Mouse (Mus musculus) urinary bladder, postnatal 25 days (tissue): ENCODE results near the gene Tmem91.

ENCODE experiments used
- DNase-seq: peaks from one replicate; pipeline ENCODE4 v3.0.0; 2022; ENCODE audit warnings: low spot score

Tmem91 gene

DNA sequence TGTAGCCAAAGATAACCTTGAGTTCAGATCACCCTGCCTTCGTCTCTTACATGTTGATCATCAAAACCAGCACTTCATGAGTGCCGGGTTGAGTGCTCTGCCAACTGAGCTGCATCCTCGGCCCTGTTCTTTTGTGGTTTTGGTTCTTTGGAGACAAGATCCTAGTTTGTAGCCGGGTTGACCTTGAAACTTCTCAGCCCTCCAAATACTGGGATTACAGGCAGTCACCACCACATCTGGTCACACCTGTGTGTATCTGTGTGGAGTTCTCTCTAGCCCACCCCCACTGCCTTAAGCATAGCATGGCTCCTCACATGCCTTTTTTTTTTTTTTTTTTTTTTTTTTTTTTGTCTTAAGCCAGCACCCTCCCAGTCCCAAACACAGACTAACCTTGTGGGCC lies 4.9 kb downstream of the Tmem91 start:
- DNase-seq: no peak

DNA sequence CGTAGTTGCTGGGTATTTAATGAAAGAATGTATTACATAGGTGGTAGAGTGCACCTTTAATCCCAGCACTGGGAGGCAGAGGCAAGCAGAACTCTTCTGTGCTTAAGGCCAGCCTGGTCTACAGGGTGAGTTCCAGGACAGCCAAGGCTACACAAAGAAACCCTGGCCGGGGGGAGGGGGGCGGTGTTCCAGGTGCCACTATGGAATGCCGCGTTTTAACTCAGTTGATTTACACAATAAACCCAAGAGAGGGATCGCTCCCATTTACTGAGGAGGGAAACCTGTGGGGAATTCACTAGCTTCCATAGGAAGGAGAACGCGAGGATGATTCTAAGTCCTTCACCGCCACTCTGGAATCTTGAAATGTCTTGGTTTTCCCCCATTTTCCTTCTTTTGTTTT lies 5.3 kb downstream of the Tmem91 start:
- DNase-seq: no peak

DNA sequence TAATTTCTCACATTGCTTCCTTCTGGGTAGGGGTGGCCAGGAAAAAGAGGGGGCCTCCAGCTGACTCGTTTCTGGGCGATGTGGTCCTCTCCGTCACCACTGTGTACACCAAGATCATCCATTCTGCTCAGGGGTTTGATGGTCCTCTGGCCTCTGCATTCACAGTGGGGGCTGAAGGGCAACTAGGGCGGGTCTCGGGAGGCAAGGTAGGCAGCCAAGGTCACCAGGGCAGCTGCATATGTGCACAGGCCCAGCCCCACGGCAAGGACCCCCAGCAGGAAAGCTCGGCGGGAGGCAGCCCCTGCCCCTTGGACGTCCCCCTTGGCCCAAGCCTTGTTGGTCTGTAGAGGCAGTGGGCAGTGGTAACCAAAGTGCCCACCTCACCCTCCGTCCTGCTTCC lies 5.8 kb downstream of the Tmem91 start:
- DNase-seq: no peak

GRCm38 (mm10) chr7:25666381-25666780 lies 8.6 kb downstream of the Tmem91 start:
- no peak for DNase-seq

GRCm38 (mm10) chr7:25658657-25659472 lies 16.1 kb downstream of the Tmem91 start, which contains the start of the genes Bckdha and Exosc5:
Bckdha (minus strand) TSS chr7:25658981.
Exosc5 (plus strand) TSS chr7:25659164.
- peak; percentile 97 for DNase-seq

DNA sequence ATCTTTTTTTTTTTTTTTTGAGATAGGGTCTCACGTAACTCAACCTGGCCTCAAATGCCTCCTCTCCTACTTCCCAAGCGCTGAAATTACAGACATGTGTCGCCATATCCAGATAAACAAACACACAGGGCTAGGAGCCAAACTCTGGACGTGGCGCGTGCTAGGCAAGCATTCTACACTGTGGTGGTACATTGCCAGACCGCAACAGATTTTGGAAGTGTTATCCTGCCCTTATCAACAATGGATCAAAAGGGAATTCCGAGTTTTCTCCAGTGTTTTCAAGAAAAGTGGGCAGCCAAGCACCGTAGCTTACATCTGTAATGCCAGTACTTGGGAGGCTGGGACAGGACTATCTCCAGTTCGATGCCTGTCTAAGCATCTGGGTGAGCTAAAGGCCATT lies 17.2 kb downstream of the Tmem91 start:
- DNase-seq: no peak

DNA sequence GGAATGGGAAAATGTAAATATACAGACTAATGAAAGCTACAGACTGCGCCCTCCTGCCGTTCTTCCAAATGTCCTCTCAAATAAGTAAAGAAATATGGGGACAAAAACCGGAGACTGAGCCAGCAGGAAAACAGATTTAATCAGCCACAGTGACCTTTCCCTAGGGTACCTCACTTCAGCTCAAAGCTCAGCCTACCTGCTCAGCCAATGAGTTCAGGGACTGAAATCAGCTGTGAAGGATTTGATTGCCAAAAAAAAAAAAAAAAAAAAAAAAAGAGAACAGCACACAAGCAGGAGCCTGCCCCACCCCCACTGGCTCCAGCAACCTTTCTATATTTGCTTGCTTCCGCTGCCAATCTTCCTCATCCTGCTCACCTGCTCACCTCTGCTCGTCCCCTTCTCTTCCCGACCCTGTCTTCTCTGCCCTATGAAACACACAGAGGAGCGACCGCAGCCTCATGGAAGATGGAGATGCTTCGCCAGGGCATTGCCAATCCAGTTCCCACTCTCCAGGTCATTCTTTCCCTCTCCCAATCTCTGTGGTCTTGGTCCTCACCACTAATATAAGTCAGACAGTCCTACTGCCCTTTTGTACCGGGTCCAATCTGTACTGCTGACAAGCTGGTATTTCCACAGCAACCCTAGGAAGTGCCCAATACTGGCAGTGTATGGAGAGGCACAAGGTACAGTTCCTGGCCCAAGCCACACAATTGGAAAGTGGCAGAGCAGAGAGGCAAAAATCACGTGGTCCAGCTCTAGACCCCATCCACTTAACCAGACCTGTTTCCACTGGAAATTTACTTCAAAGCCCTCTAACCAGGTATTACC lies 19.2 kb downstream of the Tmem91 start:
- DNase-seq: no peak

DNA sequence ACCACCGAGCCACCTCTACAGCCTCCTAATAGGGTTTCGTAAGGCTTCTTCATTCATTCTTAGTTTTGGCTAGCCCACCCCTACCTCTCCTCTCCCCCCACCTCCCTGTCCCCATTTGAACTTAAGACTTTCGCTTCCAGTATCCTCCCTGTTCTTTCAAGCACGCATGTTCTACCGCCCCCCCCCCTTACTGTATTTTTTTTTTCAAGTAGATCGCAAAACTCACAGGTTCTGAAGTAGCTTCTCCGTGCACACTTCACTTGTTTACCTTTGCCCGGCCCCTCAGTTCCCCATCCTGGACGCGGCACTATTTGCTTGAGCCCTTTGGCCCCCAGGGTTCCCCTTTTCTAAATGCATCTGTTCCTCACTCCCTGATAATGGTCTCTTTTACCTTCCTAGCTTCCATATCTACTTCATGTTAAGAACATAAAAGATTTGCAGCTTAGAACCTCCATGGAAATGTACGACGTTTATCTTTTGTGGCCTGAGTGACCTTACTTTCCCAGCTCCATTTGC lies 22.7 kb downstream of the Tmem91 start:
- DNase-seq: no peak

DNA sequence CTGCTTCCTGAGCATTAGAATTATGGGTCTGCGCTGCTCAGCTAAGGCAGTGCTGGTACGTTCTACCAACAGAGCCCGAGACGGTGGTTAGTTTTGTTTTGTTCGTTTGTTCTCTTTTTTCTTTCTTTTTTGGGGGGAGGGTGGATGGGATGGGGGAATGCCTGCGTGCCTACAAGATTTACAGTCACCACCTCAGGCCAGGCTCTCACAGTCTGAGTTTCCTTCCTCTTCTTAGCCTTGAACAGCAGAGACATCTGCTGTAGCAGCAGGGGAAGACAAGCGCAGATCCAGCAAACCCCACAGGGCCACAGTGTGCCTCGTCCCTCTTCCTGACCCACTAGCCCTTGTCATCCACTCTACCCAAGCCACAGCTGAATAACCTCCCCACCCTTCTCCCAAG lies 23.7 kb downstream of the Tmem91 start:
- no peak for DNase-seq

GRCm38 (mm10) chr7:25649839-25650238 lies 25.1 kb downstream of the Tmem91 start:
- no peak for DNase-seq

GRCm38 (mm10) chr7:25647574-25648123 lies 27.3 kb downstream of the Tmem91 start:
- no peak for DNase-seq

- peak; percentile 23 for DNase-seq
Measured at GRCm38 (mm10) chr7:25645074-25645473, 29.9 kb downstream of the Tmem91 start.

GRCm38 (mm10) chr7:25644631-25645030 lies 30.3 kb downstream of the Tmem91 start:
- no peak for DNase-seq

DNA sequence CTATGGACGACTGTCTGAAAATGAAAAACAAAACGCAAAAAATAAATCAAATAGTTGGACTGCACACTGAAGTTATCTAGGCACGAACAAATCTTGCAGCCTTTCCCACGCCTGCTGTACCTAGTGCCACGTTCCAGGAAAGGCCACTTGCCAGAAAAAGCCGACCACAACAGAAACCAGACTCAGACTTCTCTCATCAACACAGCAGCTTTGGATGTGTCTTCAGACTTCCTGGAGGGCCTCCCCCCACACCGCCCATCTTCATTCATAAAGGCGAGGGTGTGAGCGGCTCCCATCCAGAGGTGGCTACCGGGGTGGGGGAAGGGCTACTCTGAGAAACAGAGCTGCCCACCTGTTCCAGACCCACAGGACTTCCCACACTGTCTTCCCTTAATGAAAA lies 30.8 kb downstream of the Tmem91 start:
- no peak for DNase-seq

DNA sequence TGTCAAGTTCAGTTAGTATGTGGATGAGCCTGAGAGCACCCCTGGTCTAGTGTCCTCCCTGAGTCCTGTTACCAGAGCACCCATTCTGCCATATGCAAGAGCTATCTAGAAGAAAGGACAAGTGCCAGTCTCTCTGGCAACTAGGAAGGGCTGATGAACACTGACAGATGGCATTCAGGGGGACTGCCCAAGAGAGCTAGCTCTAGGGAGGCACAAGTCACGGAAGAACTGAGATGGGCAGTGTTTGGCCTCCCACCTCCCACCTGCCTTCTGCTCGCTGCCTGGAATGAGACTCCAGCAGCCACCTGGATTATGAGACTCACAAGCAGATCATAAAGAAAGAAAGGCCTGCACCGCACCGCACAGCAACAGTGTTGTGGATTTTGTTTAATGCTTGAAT lies 35.2 kb downstream of the Tmem91 start:
- no peak for DNase-seq

GRCm38 (mm10) chr7:25637099-25637498 lies 37.9 kb downstream of the Tmem91 start:
- no peak for DNase-seq

GRCm38 (mm10) chr7:25636373-25636772 lies 38.6 kb downstream of the Tmem91 start:
- no peak for DNase-seq

DNA sequence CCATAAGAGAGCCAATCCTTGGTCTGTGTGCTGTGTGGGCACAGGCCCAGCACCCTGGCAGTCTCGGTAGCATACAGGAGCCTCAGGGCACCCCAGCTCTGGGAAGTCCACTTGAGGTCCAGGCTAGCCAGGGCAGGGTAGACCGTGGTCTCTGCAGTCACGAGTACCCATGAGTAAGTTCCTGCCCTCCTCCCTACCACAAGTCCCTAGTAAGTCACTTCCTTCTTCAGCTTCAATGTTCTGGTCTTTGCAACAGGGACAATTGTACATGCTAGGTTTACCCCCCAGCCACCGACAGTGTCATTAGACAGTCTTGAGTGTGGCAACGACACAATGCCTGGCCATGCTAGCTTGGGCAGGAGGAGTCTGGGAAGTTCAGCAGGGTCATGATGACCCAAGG lies 42.3 kb downstream of the Tmem91 start:
- no peak for DNase-seq

- no peak for DNase-seq
Measured at GRCm38 (mm10) chr7:25628323-25628620, 46.7 kb downstream of the Tmem91 start.

DNA sequence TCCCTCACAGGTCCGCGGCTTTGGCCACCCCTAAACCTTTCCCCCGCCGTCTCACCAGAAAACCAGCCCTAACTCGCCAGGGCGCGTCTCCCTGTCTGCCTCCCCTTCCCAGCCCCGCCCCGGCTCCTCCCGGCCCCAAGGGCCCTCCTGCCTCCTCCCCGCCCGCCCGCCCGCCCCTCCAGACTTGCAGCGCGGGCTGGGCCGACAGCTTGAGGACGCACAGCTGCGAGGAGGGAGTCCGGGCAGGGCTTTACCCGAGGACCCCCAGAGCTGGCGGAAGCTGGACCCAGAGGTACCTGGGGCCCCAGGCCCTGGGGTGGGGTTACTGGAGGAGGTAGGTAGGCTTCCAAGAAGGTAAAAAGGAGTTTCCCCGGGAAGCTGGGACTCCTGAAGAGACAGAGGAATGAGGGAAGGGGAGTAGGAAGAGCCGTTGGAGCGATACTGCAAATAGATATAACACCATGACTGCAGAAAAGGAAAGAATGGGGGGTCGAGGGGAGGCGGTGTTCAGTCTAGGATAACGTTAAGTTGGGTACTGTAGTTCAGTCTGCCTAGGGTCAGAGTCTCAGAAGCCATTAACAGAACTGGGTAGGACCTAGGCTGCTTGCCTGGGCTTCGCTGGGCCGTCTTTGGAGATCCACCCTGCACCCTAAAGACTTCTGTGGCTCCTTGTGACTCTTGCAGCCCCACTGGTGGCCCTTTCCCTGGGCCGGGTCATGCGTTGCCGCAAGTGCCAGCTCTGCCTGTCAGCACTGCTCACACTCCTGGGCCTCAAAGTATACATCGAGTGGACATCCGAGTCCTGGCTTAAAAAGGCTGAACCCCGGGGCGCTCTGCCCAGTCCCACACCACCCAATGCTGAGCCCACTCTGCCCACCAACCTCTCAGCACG lies 47.3 kb downstream of the Tmem91 start:
- DNase-seq: peak; percentile 72

DNA sequence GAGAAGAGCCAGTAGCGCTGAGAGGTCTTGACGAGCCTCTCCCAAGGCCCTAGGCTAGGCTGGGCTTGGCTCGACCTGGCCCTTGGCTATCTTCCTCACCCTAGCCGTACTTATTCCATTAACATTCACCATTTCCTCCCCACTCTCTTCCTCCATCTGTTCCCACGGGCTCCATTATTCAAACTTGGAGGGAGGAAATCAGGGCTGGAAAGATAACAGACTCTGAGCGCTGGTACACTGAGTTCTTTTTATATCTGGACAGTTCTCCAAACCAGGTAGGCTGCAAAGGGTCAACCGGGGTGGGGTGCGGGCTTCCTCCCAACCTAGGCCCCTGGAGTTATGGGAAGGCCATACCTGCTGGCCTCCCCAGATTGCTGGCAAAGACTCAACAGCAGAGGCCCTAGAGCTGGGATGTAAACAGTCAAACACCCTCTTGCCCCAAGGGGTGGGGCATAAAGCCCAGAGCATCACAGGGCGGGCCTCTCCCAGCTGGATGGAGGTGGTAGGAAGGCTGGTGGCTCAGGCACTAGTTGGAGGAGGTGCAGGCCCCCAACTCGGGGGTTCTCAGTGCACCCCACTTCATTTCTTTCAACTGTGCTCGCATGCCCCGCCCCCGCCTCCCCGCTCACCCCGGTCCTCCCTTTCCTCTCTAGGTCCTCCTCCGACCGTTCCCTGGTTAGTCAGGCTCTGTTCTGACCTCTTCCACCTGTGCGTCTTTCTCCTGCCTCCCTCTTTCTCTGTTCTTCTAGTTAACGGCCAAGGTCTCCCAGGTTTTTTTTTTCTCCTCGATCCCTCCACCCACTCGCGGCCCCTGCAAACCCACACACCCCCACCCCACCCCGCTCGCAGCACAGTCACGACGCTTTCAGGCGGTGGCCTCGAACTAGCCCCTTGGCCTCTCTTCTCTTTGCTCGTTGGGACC lies 48.2 kb downstream of the Tmem91 start, which contains the start of gene B3gnt8:
TSS of gene B3gnt8 (plus strand) at position 146 of the 922 bp plus-strand sequence.
- DNase-seq: no peak
